Mouse (Mus musculus): ENCODE measurements around the gene Gnb5. TPM values are rescaled to one million over a fixed set of nuclear protein-coding genes. Genes with fewer than 3 reads are reported as not detected.

The Gnb5 gene
- 5.9 and 8.8 TPM in 2 replicates for polyA plus RNA-seq (2012; rRNA removed)

DNA sequence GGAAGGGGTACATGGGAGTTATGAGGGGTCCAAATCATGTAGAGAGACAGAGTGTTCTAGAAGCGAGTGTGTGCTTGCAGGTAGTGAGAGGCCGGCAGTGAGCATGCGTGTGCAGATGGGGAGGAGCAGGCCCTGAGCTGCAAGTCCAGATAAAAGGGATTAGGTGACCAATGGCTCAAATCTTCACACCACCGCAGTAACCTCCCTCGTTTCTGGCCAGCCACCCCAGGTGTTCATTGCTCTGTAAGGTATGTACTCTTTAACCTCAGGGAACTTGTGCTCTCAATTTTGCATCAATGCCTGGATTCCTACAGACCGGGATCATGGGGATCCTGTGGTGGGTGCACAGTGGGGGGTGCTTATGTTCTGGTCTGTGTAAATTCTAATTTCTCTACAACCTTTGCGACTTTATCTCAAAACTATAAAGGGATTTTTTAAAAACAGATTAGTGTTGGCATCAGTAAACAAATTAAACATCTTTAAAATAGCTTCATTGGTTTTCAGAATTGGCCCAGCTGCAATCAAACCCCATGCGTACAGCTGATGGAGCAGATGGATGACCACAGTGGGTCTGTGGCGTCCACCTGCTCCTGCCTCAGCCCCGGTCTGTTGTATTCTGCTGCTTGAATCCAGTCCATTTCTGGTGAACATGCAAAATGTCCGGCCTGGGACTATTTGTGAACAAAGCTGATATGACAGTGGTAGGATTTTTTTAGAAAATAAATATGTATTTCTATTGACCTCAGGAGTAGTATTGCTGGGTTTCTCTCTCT lies at the start of gene Gnb5:
Gene Gnb5 (plus strand): TSS at position 163 of the 773 bp plus-strand sequence.

GRCm38 (mm10) chr9:75347458-75347857 lies 41.4 kb downstream of the Gnb5 start, which contains the start of gene Bcl2l10:
Gene Bcl2l10 (plus strand): TSS chr9:75347758.

Other genes with a start within 250 kb of the Gnb5 start
- 0.47 and 0.84 TPM in 2 replicates for gene Myo5a, start 235.3 kb upstream of the Gnb5 start, polyA plus RNA-seq (2012; rRNA removed)
- gene Myo5c, start 74.3 kb upstream of the Gnb5 start, polyA plus RNA-seq (2012; rRNA removed), result 21.1 and 30.0 TPM in 2 replicates
- gene Bcl2l10, start 41.5 kb downstream of the Gnb5 start, polyA plus RNA-seq (2012; rRNA removed), result 0.11 TPM in 1 of 2 replicates, not detected in the other
- 3.2 and 3.3 TPM in 2 replicates for gene Mapk6, start 103.7 kb downstream of the Gnb5 start, polyA plus RNA-seq (2012; rRNA removed)
- gene Leo1, start 135.2 kb downstream of the Gnb5 start, polyA plus RNA-seq (2012; rRNA removed), result 0.39 and 0.48 TPM in 2 replicates